Mouse (Mus musculus): Measurements from ENCODE around the gene Ppib.
A peak's percentile ranks its signal among the peaks of the same experiment; 100 is the strongest.

The Ppib gene

DNA sequence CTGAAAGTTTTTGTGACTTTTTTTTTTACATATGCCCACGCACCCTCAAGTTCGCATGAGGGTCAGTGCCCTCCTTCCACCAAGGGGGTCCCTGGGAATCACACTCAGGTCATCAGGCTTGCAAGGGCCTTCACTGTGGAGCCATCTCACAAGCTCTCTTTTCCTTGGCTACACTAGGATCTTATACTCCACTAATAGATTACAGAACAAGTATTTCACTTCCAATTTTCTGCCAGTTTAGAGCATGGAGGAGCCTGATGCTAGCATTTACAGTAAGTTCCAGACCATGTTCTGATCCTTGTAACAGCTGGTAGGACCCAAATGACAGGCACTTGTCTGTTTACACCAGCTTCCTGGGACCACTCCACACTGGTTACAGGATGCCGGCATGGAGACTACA is 18.1 kb downstream of the Ppib start:
- no peak for DNase-seq (ENCODE audit: low spot score)

DNA sequence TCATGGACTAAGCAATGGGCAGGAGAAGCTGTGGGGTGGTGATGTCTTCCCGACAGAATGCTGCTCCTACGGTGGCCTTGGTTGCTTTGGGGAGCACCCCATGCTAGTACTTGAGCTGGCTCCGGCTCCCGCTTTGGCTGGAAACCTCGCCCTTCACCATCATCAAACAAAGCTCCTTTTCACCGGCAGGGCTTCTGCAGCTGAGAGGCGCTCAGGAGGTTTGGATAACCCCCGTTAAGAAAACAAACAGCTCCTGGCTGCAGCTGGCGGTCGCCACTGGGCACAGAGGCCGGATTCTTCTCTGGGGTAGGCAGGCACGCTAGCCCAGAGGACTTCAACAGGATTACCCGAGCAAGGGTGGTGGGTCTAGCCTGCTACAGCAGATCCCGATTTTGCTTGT is 18.5 kb downstream of the Ppib start:
- no peak for DNase-seq (ENCODE audit: low spot score)

DNA sequence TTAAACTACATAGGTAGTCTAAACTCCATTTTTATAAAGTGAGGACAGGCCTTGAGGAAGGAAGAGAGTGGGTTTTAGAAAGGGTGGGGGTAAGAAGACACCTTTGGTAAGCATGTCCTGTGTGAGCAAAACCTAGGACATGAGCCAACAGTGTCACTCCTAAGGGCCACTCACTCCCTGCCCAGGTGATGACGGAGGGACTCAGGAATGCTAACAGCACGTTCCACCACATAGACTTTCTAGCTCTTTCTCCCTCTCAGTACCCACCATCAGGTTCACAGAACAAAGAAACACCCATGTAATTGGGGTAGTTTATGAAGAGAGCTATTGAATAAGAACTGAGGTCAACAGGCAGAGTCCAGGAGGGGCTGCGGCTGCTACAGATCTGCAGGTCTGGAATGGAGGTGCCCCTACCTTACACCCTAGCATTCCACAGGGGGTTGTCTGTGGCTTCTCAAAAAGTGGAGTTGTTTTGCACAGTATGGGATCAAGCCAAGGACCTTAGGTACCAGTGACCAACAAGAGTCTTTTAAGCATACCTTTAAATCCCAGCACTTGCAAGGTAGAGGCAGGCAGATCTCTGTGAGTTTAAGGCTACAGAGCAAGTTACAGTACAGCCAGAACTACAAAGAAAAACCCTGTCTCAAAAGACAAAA is 20.9 kb downstream of the Ppib start:
- DNase-seq (ENCODE audit: low spot score): no peak

- no peak for DNase-seq (ENCODE audit: low spot score)
Measured at GRCm38 (mm10) chr9:66081999-66082398, 22.0 kb downstream of the Ppib start.

DNA sequence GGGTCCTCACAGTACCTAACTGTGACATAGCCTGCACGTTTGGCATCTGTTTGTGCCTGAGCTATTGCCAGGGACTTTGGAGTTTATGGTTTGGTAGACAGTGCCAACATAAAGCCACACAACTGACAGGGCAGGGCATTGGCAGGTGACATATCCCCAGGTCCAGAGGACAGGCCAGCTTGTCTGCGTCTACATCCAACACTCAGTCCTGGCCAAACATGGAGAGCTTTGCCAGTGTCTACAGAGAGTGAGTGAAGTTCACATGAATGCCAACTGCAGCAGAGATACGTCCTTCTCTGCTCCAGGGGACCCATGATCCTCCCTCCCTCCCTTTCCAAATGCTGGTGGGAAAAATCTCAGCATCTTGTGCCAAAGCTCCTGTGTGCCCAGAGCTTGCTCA is 24.1 kb downstream of the Ppib start:
- DNase-seq (ENCODE audit: low spot score): no peak

GRCm38 (mm10) chr9:66087062-66087461 is 27.0 kb downstream of the Ppib start:
- DNase-seq (ENCODE audit: low spot score): no peak

DNA sequence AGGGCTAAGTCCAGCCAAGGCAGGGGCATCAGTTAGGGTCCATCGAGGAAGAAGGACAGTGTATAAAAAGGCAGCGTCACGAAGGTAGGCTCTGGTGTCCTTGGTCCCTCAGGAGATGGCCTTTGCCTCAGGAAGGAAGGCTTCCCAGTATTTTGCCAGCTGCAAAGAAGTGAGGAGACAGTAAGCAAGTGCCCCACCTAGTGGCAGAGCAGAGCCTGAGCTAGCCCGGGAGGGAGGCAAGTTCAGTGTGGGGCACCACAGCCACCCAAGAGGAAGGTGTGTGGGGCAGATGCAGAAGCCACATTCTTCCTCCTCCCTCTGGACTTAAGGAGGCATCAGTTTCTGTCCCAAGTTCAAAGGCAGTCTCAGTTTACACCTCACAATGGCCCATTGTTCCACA is 28.4 kb downstream of the Ppib start:
- DNase-seq (ENCODE audit: low spot score): peak; percentile 54

DNA sequence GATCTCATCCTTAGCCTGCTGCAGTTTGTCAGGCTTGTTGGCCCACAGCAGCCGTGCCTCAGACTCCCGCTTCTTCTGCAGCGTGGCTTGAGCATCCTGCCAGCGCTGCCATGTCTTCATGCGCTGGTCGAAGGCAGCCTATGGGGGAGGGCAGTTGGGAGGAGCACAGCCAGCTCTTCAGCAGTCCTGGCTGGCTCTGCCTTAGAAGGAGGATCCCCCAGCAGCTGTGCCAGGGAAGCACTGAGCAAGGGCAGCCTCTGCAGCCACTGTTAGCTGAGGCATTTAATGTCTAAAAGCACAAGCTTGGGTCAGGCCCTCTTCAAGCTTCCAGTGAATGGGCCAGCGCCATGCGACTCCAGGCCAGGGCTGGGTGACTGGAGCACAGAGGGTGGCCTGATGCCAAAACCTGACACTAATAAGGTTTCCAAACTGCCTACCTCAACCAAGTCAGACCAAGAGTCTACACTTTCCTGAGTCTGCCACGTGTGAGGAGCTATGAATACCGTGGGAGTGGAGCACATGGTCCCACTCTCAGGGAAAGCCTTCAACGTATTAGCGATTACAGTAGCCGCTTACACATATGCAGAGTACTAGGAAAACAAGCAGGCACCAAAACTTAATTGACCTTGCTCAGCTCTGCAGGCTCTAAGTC is 30.7 kb downstream of the Ppib start:
- no peak for DNase-seq (ENCODE audit: low spot score)

DNA sequence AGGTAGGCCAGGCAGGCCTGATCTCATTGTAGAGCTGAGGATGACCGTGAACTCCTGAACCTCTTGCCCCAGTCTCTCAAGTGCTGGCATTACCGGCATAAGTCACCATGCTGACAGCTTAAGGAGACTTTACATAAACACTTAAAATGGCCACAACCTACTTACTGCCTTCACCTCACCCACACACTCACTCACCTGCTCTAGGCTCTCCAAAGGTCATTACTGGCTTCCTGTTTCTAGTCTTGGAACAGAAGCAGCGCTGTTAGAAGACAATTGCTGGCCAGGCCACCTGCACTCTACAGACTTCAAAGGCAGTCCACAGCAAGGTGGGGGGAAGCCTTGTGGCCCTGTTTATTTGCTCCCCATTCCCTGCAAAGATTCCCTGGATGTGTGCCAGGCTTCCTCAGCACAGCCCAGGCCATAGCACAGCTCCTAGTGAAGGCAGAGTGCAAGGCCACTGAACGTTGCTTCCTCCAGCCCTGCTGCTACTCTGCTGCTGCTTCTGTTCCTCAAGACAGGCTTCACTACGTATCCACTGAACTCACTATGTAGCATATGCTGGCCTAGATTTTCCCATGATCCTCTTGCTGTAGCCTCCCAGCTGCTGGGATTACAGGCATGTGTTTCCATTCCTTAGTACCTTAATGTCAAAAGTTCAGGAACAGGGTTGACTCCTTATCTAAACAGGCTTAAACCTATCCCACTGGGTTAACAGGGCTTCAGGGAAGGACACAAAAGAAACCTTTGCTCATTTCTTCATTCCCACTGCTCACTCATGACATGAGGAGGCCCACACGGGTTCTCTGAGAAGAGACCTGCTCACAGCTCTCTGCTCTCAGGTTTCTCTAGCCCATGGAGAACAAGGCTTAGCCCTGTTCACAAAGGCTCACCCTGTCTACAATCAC is 31.6 kb downstream of the Ppib start:
- DNase-seq (ENCODE audit: low spot score): no peak

GRCm38 (mm10) chr9:66092664-66093063 is 32.6 kb downstream of the Ppib start:
- DNase-seq (ENCODE audit: low spot score): no peak

GRCm38 (mm10) chr9:66101577-66101976 is 41.6 kb downstream of the Ppib start:
- no peak for DNase-seq (ENCODE audit: low spot score)

GRCm38 (mm10) chr9:66102668-66103067 is 42.6 kb downstream of the Ppib start:
- no peak for DNase-seq (ENCODE audit: low spot score)

DNA sequence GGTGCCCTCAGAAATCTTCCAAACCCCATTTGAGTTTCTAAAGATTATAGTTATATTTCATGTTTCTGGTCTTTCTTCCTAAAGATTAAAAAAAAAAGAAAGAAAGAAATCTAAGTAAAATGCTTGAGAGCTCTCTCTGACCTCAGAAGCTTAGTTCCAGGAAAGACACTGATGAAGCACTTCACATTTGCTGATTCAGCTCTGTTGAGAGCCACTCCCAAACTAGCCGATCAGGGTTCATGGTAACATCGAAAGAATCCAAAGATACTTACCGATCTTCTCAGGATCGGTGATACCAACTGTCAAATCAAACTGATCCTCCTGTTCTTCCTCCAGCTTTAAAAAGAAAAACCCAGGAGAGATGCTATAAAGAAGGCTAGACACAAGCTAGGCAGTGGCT is 44.6 kb downstream of the Ppib start:
- no peak for DNase-seq (ENCODE audit: low spot score)

- no peak for DNase-seq (ENCODE audit: low spot score)
Measured at GRCm38 (mm10) chr9:66105168-66105567, 45.1 kb downstream of the Ppib start.

DNA sequence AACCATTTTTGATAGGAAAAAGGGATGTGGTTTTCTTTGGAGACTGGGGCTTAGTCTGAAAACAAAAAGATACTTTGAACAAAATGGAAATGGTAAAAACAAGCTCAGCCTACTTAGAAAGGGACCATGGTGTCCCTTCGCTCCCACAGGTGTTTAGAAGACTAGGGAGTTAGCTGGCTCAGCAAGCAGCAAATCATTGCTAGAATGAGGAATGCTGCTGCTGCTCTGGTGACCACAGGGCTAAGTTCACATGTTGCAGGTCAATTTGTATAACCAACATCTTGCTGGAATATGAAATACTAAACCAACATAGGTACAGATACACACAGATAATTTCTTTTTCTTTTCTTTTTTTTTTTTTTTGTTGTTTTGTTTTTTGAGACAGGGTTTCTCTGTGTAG is 49.6 kb downstream of the Ppib start:
- no peak for DNase-seq (ENCODE audit: low spot score)

DNA sequence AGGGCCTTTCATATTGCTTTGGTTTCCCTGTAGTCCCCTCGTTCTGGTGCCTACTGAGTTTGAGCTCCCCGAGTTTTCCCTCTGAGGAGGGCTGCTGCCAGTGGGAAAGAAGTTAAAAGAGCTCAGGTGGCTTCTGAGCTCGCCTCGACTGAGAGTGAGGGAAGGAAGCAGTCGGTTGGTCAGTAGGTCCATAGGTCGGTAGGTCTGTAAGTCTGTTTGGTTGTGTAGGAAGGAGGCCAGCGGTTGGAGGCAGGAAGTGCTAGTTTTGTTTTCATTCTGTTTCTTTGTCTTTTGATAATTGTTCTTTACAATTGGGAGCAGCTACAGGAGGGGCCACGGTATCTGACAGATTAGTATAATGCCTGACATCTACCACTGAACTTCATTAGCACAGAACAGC is 50.1 kb downstream of the Ppib start:
- DNase-seq (ENCODE audit: low spot score): no peak

DNA sequence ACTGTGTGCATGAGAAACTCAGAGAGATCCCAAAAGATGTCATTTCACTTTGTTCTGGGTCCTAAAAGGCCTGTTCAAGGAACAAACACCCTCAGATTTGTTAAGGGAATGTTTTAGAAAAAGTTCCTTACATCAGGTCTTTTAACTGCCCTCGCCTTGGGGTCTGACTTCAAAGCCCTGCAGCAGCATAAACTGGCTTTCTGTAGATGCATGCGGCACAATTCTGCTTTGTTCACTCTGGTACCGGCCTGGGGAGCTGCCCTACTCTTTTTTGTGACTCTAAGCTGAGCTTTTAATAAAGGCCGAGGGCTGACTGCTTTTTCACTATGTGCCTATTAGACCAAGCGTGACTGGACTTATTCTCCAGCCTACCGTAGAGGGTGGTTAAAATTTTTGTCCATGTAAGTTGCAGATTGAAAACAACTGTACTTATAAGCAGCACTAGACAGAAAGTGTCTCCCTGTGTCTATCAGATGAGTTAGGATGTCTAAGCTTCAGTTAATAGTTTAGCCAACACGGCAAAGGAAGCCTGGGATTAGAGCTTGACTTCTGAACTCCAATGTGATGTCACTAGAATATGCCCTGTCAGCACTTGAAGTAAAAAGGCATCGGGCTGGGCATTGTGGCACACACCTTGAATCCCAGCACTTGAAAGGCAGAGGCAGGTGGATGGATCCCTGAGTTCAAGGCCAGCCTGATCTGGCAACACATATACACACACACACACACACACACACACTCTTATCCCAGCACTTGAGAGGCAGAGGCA is 50.8 kb downstream of the Ppib start:
- DNase-seq (ENCODE audit: low spot score): no peak

DNA sequence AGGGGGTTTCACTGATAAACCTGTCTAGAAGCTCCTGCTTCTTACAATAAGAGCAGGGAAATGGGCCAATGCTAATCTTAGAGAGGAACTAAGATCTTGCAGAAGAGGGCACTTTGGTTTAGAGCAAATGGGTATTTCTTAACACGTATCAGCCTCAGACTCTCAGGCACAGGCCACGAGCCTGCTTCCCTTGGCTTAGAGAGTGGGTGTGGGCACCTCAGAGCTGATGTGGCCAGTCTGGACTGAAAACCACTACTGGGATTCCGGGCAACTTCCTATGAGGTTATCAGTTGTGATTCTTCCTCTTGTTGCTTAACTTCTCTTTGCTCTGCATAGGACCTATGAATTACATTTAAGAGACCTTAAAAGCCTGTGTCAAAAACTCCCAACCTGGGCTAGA is 54.3 kb downstream of the Ppib start:
- DNase-seq (ENCODE audit: low spot score): no peak
